Mouse (Mus musculus) embryo, embryonic 10.5 days (tissue): Measurements from ENCODE around the gene Stap2.
A peak's percentile ranks its signal among the peaks of the same experiment; 100 is the strongest.

Experiments used
- DNase-seq: peaks from one replicate; pipeline ENCODE4 v3.0.0-alpha.2; 2015; ENCODE audit warnings: low spot score

The Stap2 gene

GRCm38 (mm10) chr17:56007444-56008355 lies 2.3 kb upstream of the Stap2 start:
- DNase-seq: peak; percentile 57

GRCm38 (mm10) chr17:56006956-56007355 lies 1.6 kb upstream of the Stap2 start:
- no peak for DNase-seq

- DNase-seq: no peak
Measured at GRCm38 (mm10) chr17:56003000-56003399, 2.4 kb downstream of the Stap2 start.

DNA sequence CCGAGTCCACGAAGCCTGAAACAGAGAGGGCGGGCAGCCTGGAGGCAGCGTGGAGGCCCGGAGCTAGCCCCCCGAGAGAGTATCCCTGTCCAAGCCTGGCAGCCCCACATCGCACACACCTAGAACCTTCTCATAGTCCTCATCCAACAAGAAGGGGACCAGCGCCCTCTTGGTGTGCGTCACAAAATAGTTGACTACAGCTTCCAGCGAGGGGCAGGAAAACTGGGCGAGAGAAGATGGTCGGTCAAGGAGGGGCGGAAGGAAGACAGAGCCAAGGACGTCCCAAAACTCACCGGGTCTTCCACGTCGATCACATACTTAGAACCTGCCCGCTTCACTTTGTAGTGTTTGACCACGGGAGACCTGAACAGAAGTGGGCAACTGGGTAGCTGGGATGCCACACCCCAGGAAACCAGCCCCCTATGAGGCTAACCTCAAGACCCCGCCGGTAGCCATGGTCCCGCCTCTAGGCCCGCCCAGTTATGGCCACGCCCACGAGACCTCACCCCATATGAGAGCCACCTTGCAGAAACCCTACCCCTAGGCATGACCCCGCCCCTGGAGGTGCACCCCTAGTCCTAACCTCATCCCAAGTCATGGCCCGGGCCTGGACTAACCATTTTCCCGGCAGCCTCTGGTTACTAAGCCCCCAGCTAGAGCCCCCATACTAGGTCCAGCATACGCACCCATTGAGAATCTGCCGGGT lies 5.4 kb downstream of the Stap2 start:
- peak; percentile 43 for DNase-seq

- DNase-seq: no peak
Measured at GRCm38 (mm10) chr17:55996007-55996406, 9.4 kb downstream of the Stap2 start.

DNA sequence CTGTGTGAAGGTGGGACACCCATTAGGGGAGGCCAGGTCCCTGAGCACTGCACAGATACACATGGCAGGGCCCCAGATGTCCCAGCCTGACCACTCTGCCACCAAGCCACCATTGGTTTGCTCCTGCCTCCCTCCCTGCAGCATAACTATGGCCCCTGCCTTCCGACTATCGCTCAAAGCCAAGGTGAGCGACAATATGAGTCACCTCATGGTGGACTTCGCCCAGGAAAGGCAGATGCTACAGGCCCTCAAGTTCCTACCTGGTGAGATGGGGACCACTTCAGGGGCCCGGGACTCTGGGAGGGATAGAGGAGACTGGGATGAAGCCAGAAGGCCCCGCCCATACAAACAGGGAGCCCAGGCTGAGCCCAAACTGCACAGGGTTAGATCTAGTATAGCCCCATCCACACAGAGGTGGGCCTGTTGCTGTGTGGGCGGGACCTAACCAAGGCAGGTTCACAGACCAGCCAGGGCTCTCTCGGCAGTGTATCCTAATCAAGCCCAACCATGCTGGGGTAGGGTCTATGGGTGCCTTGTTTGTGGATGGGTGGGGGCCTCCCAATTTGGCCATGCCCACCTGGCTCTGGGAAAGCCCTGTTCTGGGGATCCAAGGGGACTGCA lies 15.0 kb downstream of the Stap2 start:
- DNase-seq: no peak

DNA sequence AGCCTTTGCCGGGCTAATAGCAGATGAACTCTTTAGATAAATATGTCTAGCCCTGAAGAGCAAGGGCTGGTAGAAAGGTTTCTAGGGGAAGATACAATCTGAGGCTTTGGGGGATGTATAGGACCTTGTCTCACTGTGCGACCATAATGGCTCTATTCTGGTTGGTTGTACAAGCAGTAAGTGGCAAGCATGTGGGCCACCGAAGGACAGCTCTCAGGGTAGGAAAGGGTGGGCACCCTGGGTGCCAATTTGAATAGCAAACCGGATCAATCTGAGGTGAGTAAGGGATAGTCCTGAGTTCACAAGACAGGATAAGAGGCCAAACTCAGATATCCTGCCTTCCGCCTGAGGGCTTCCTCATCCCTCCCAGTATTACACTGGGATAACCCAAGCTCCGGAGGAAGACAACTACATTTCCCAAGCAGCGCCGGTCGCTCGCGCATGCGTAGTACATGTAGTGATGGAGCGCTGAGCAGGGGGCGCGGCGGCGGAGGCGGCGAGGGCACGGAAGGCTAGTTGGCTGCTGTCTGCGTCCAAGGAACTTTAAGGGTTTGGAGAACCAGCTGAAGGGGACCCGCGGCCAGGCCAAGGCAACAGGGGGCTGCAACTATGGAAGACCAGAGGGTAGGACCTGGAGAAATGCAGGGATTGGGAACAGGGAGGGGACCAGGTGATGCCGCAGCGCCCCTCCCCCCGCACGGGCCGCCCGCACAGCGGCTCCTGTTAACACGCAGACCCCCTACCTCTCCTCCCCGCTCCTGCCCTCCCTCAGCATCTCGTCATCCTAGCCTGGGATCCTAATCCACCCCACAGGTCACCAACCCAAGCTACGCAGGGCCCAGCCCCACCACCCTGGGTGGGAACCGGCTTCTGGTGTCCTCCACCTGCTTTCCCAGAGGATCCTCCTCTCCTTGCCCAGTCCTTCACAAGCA lies 19.1 kb downstream of the Stap2 start, which contains the start of gene Fsd1:
Gene Fsd1, plus strand, starts transcription at position 480 of the 932 bp plus-strand sequence.
- peak; percentile 90 for DNase-seq

DNA sequence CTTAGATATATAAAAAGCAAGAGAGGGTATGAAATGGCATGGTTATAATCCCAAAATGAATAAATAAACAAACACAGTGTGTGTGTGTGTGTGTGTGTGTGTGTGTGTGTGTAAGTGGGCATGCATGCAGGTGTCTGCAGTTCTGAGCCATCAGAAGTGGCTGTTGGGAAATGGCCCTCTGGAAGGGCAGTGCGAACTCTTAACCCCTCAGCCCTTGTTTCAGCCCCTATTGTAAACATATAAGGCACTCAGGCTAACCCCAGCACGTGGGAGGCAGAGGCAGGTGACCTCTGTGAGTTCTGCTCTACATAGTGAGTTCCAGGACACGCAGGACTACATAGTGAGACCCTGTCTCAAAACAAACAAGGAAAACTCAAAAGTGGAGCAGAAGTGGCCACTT lies 28.1 kb downstream of the Stap2 start:
- no peak for DNase-seq

DNA sequence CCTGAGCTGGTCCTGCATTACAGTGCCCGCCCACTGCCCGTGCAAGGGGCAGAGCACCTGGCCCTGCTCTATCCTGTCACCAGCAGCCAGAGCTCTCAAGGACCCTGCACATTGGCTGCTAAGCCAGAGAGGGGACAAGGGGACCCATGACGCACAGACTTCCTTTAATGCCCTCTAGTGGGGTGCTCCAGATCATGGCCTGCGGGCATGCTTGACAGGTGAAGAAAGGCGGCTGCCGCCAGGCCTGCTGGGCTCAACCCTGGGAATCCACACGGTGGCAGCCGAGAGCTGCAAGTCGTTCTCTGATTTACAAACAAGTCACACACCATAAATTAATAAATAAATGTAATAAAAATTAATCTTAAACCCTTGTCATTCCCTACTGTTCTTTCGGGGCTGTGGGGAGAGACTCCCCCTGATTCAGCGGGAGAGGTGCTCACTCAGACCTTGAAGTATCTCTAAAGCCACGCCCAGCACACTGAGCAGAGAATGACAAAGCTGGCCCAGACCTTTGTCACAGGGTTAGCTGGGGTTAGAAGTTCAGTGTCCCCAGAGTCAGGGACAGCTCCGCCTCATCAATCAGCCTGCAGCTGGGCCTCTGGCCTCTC lies 29.0 kb downstream of the Stap2 start:
- peak; percentile 78 for DNase-seq

- DNase-seq: no peak
Measured at GRCm38 (mm10) chr17:55971453-55971852, 33.9 kb downstream of the Stap2 start.

DNA sequence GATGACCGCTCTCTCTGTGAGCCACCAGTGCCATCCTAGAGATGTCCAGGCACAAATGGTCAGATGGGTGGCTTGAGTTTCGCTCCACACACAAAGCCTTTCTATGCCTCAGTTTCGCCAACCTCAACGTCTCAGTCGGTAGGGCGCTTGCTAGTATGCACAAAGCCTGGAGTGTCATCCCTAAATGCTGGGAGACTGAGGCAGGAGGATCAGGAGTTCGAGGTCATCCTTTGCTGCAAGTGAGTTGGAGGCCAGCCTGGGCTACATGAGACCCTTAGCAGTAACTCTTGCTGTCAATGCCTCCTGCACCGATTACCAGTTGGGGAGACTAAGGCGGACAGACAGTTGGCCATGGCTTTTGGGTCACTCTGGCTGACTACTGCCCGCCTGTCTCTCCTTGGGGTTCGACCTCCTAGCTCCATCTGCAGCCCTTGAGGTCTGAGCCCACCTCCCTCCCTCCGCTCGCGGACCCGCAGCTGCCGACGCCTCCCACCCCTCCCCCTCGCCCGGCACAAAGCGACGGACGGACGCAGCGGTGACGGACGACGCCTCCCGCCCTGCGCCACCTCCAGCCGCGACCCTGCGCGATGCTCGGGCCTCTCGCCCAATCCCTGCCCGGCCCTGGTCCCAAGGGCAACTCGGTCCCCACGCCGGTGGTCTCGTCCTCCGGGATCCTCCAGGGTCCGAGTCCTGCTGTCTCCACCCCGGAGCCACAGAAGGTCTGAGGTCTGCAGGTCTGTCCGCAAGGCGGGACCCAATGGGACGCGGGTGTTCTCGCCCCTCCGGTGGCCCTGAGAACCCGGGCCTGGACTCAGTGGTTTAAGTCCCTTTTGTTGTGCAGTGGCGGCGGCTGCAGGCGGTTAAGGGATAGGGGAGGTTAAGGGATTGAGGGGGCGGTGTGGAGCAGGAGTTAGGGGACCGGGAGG lies 35.2 kb downstream of the Stap2 start, which contains the start of gene Shd:
Gene Shd, plus strand, starts transcription at position 502 of the 926 bp plus-strand sequence.
- DNase-seq: peak; percentile 79

DNA sequence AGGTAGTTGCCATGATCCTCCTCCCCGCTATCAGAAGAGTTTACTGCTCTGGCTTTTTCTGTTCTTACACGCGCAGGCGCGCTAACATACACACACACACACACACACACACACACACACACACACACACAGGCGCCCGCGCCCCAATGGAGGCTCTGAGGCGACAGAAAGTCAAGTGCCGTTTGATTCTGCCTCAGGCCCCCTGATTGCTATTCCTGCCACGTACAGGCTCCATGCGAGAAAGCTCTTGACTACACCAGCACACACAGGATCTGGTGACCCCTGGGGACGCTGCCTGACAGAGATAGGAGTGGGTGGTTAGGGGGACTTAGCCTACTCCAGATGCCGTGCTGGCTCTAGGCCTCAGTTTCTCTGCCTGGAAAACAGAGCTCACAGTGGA lies 35.8 kb downstream of the Stap2 start:
- peak; percentile 71 for DNase-seq

- no peak for DNase-seq
Measured at GRCm38 (mm10) chr17:55968210-55968609, 37.2 kb downstream of the Stap2 start.

DNA sequence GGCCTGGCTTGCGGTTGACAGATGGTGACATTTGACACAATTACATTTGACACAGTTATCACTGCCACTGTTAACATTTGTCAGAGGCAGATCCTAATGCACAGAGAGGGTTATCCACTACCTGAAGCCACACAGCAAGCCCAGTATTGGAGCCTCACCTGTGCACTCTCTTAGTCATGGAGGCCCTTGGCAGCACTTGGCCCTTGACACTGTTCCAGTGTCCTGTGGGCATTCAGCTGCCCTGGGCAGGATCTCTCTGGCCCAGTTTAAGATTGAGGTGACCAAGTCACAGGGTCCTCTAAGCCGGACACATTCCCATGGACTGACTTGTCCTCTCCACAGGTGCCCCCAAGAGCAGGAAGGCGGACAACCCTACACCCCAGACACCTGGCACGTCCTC lies 38.2 kb downstream of the Stap2 start:
- DNase-seq: no peak

- DNase-seq: no peak
Measured at GRCm38 (mm10) chr17:55964996-55965395, 40.4 kb downstream of the Stap2 start.

DNA sequence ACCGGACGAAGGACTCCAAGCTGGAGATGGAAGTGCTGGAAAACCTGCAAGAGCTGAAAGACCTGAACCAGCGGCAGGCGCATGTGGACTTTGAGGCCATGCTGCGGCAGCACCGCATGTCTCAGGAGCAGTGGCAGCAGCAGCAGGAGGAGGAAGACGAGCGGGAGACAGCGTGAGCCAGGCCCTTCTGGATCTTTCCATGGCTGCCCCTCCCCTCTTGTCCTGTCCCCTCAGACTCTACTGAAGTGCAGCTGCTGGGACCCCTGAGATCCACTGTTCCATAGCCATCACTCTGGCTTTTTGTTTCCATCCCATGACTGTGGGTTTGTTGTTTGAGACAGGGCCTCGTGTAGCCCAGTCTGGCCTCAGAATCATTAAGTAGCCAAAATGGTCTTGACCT lies 40.9 kb downstream of the Stap2 start:
- DNase-seq: no peak

DNA sequence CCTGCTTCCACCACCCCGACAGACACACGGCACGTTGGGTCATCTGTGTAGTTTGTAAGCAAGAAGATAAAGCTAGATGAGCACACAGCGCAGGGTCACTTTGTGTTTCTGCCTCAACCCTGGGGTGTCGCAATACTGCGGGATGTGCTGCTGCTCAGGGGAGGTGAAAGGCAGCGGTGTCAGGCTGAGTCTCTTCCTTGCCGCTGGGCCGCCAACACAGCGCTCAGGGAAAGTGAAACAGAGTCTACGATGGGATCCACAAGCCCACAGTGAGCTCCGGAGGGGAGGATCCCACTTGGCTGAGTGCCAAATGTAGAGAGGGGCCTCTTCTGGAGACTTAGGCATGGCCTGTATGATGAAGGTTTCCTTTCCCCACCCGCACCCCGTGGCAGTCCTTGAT lies 42.2 kb downstream of the Stap2 start:
- DNase-seq: no peak

- DNase-seq: no peak
Measured at GRCm38 (mm10) chr17:55961631-55962030, 43.8 kb downstream of the Stap2 start.

- no peak for DNase-seq
Measured at GRCm38 (mm10) chr17:55960791-55961190, 44.6 kb downstream of the Stap2 start.
